Mouse (Mus musculus): ENCODE data around the gene Med26. TPM values are rescaled to one million over a fixed set of nuclear protein-coding genes. Genes with fewer than 3 reads are reported as not detected.

The Med26 gene
- polyA plus RNA-seq, 1 experiment: 3.1 TPM

GRCm38 (mm10) chr8:72513158-72513557 lies 34.9 kb downstream of the Med26 start:
- Histone ChIP-seq H3K9me3 (ENCODE audit: control insufficient read depth, low read length) (no peaks in the 10 kb centered on the region), H3K27me3 (ENCODE audit: control insufficient read depth) (no peaks in the 10 kb centered on the region), H3K36me3 (ENCODE audit: control insufficient read depth) (peaks cover 29% of the 10 kb centered on the region), H3K4me1 (ENCODE audit: control insufficient read depth) (peaks cover 15% of the 10 kb centered on the region), H3K4me3 (replicated peaks) (no peak overlapping the region)
- TF ChIP-seq GATA1 (IDR thresholded peaks at IDR 0.05; ENCODE audit: low read length) (no peak), TAL1 (IDR thresholded peaks at IDR 0.05; ENCODE audit: low read length) (no peak)

DNA sequence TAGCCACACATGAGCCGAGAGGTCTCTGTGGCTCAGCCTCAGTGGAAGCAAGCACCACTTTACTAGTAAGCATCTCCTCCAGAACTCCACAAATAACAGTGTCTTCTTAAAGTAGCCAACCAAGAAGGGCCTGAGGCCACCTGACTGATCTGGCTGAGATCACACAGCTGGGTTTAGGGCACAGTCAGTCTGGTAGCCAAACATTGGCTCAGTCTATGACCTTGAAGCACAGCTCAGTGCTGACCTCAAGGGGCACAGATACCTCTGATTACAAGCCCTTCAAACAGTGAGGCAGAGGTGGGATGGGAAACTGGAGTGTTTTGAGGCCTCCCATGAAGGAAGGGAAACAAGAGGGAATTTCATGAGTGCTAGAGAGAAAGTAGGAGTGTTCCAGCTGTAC lies 35.4 kb downstream of the Med26 start:
- H3K36me3 ChIP-seq (ENCODE audit: control insufficient read depth): peaks cover 29% of the 10 kb centered on the region
- peaks cover 13% of the 10 kb centered on the region for H3K4me1 ChIP-seq (ENCODE audit: control insufficient read depth)
- H3K4me3 ChIP-seq (replicated peaks): no peak overlapping the region
- H3K9me3 ChIP-seq (ENCODE audit: control insufficient read depth, low read length): no peaks in the 10 kb centered on the region
- no peaks in the 10 kb centered on the region for H3K27me3 ChIP-seq (ENCODE audit: control insufficient read depth)
- TF ChIP-seq GATA1 (IDR thresholded peaks at IDR 0.05; ENCODE audit: low read length): no peak
- TF ChIP-seq TAL1 (IDR thresholded peaks at IDR 0.05; ENCODE audit: low read length): no peak

GRCm38 (mm10) chr8:72507505-72507904 lies 40.6 kb downstream of the Med26 start:
- peaks cover 22% of the 10 kb centered on the region for H3K36me3 ChIP-seq (ENCODE audit: control insufficient read depth)
- peaks cover 34% of the 10 kb centered on the region for H3K4me1 ChIP-seq (ENCODE audit: control insufficient read depth)
- no peaks in the 10 kb centered on the region for H3K9me3 ChIP-seq (ENCODE audit: control insufficient read depth, low read length)
- no peaks in the 10 kb centered on the region for H3K27me3 ChIP-seq (ENCODE audit: control insufficient read depth)
- no peak overlapping the region for H3K4me3 ChIP-seq (replicated peaks)
- no peak for TF ChIP-seq GATA1 (IDR thresholded peaks at IDR 0.05; ENCODE audit: low read length)
- TF ChIP-seq TAL1 (IDR thresholded peaks at IDR 0.05; ENCODE audit: low read length): no peak

GRCm38 (mm10) chr8:72504637-72505314 lies 43.3 kb downstream of the Med26 start:
- H3K27me3 ChIP-seq (ENCODE audit: control insufficient read depth): no peaks in the 10 kb centered on the region
- no peak overlapping the region for H3K4me3 ChIP-seq (replicated peaks)
- H3K36me3 ChIP-seq (ENCODE audit: control insufficient read depth): peaks cover 40% of the 10 kb centered on the region
- H3K9me3 ChIP-seq (ENCODE audit: control insufficient read depth, low read length): no peaks in the 10 kb centered on the region
- TF ChIP-seq GATA1 (IDR thresholded peaks at IDR 0.05; ENCODE audit: low read length): no peak
- H3K4me1 ChIP-seq (ENCODE audit: control insufficient read depth): peaks cover 43% of the 10 kb centered on the region

DNA sequence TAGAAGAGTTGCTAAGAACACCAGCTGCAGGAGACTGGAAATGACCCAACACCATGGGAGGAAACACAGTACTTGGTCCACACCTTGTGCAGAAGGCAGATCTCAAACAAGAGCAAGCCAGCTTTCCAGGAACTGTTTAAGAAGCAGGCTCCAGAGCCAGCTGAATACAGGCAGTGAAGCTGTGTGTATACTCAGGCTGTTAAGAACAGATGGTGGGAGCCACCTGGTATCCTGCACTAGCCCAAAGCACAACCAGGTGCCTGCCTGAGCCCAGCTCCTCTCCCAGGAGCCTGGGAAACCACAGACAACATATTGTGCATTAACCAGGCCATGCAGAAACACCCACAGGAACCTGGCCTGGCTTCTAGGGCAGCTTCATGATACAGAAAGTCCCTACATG lies 43.9 kb downstream of the Med26 start:
- Histone ChIP-seq H3K9me3 (ENCODE audit: control insufficient read depth, low read length) (no peaks in the 10 kb centered on the region), H3K36me3 (ENCODE audit: control insufficient read depth) (peaks cover 41% of the 10 kb centered on the region), H3K27me3 (ENCODE audit: control insufficient read depth) (no peaks in the 10 kb centered on the region), H3K4me3 (replicated peaks) (no peak overlapping the region), H3K4me1 (ENCODE audit: control insufficient read depth) (peaks cover 44% of the 10 kb centered on the region)
- no peak for TF ChIP-seq GATA1 (IDR thresholded peaks at IDR 0.05; ENCODE audit: low read length)
- TF ChIP-seq TAL1 (IDR thresholded peaks at IDR 0.05; ENCODE audit: low read length): no peak

GRCm38 (mm10) chr8:72500521-72500931 lies 47.5 kb downstream of the Med26 start:
- TF ChIP-seq GATA1 (IDR thresholded peaks at IDR 0.05; ENCODE audit: low read length) (no peak), TAL1 (IDR thresholded peaks at IDR 0.05; ENCODE audit: low read length) (no peak)
- Histone ChIP-seq H3K36me3 (ENCODE audit: control insufficient read depth) (peaks cover 77% of the 10 kb centered on the region), H3K9me3 (ENCODE audit: control insufficient read depth, low read length) (no peaks in the 10 kb centered on the region), H3K4me3 (replicated peaks) (no peak overlapping the region), H3K27me3 (ENCODE audit: control insufficient read depth) (no peaks in the 10 kb centered on the region), H3K4me1 (ENCODE audit: control insufficient read depth) (peaks cover 33% of the 10 kb centered on the region)

GRCm38 (mm10) chr8:72499521-72500284 lies 48.4 kb downstream of the Med26 start:
- TF ChIP-seq TAL1 (IDR thresholded peaks at IDR 0.05; ENCODE audit: low read length) (no peak), GATA1 (IDR thresholded peaks at IDR 0.05; ENCODE audit: low read length) (no peak)
- Histone ChIP-seq H3K36me3 (ENCODE audit: control insufficient read depth) (peaks cover 82% of the 10 kb centered on the region), H3K27me3 (ENCODE audit: control insufficient read depth) (no peaks in the 10 kb centered on the region), H3K4me3 (replicated peaks) (no peak overlapping the region), H3K4me1 (ENCODE audit: control insufficient read depth) (peaks cover 34% of the 10 kb centered on the region), H3K9me3 (ENCODE audit: control insufficient read depth, low read length) (no peaks in the 10 kb centered on the region)

DNA sequence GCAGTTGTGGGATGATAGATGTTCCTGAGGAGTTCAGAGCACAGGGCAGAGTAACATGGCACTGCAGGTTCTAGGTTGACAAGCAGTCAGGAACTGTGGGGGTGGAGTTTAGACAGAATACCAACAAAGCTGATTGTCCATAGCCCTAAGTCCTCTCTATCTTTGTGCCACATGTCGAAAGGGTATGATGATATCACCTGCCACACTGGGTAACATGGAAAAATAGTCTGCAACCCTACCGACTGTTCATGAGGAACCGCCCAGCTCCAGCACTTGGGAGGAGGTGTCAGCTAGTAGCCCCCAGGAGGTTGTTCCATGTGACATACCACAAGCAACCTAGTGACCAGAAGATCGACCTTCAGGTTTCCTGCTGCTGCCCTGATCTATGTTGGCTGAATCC lies 49.5 kb downstream of the Med26 start:
- Histone ChIP-seq H3K36me3 (ENCODE audit: control insufficient read depth) (peaks cover 80% of the 10 kb centered on the region), H3K27me3 (ENCODE audit: control insufficient read depth) (no peaks in the 10 kb centered on the region), H3K4me1 (ENCODE audit: control insufficient read depth) (peaks cover 31% of the 10 kb centered on the region), H3K9me3 (ENCODE audit: control insufficient read depth, low read length) (no peaks in the 10 kb centered on the region), H3K4me3 (replicated peaks) (no peak overlapping the region)
- TF ChIP-seq TAL1 (IDR thresholded peaks at IDR 0.05; ENCODE audit: low read length) (no peak), GATA1 (IDR thresholded peaks at IDR 0.05; ENCODE audit: low read length) (no peak)

DNA sequence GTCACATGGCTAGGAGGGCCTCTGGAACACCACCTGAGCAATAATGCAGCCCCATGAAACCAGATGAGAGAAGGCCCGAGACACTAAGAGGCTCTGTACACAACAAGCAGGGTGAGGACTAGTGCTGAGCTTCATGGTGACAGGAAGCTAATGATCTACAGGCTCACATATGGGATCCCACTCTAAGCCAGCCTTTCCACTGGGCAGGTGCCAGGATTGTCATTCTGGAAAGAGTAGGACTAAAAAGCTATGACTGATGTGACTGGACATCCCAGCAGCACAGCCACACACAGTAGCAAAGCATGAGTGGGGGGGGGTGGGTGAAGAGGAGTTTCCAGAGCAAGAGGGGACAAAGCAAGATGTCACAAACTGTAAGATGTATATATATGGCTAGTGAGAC lies 50.2 kb downstream of the Med26 start:
- H3K27me3 ChIP-seq (ENCODE audit: control insufficient read depth): no peaks in the 10 kb centered on the region
- H3K36me3 ChIP-seq (ENCODE audit: control insufficient read depth): peaks cover 80% of the 10 kb centered on the region
- peaks cover 37% of the 10 kb centered on the region for H3K4me1 ChIP-seq (ENCODE audit: control insufficient read depth)
- H3K4me3 ChIP-seq (replicated peaks): no peak overlapping the region
- TF ChIP-seq TAL1 (IDR thresholded peaks at IDR 0.05; ENCODE audit: low read length) (no peak), GATA1 (IDR thresholded peaks at IDR 0.05; ENCODE audit: low read length) (no peak)
- H3K9me3 ChIP-seq (ENCODE audit: control insufficient read depth, low read length): no peaks in the 10 kb centered on the region
